Comparison of ENCODE assay signal across 10 mouse cellular contexts in the genomic region with DNA sequence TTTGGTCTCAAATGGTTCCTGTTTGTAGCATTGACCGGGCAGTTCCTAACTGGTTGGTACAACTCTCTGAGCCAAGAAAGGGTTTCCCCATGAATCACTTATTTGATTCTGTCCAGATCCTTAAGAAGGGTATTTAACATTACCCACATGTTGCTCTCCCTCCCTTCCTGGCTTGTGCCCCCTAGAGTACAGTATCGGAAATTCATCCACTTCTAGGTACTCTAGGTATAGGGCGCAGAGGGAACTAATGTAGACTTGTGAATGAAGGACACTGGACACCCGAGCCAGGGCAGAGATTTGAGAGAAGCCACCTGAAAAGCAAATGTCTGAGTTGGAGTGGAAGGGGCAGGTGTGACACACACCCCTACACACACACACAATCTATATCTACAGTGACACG. TPM values are rescaled to one million over a fixed set of nuclear protein-coding genes. Genes with fewer than 3 reads are reported as not detected.
DNase-seq lines count a peak whose midpoint lies in the region; TF ChIP-seq lines count a peak whose summit lies in the region.
"Had no signal": no experiment of that assay in that cellular context is flagged by ENCODE, and none has a peak within 500 bp of the region (broad histone marks: within the 10 kb centered on the region; RNA-seq: fewer than 3 reads in every experiment).

No protein-coding gene starts in this region.

- no peak overlapping the region for H3K4me3 ChIP-seq in heart, adult 2 months

- TF ChIP-seq EP300 in heart, adult 2 months (IDR thresholded peaks at IDR 0.05; ENCODE audit: insufficient read depth, low read depth, low read length) = no peak

- H3K9ac ChIP-seq in heart, adult 2 months (ENCODE audit: low read depth, low read length) = no peak overlapping the region

- peak; percentile 64 for TF ChIP-seq CTCF in heart, adult 2 months (IDR thresholded peaks at IDR 0.05)

- H3K4me1 ChIP-seq in heart, adult 2 months (ENCODE audit: control insufficient read depth, insufficient read depth, low read length) = peaks cover 4% of the 10 kb centered on the region

- intact Hi-C loops in heart, adult 2 months (cut with DNase I) = loop anchor here (5.0 kb wide), 1 partner anchor 191 kb away; no protein-coding TSS in a partner anchor
- intact Hi-C loops in heart, postnatal 10 days (cut with DNase I) = loop anchor here (2.0 kb wide), 1 partner anchor 564 kb away; no protein-coding TSS in a partner anchor
- intact Hi-C loops in heart, postnatal 25 days (cut with DNase I) = loop anchor here (5.0 kb wide), 1 partner anchor 191 kb away; no protein-coding TSS in a partner anchor

- no peak for DNase-seq in heart, adult 2 months
- DNase-seq in heart, postnatal 10 days = no peak
- peak; percentile 69 for DNase-seq in 3T3-L1 (ENCODE audit: low read depth, low spot score)
- peak; percentile 62 for DNase-seq in MEL-GATA-1-ER (ENCODE audit: extremely low read depth, low read depth)
- peak; percentile 43 for DNase-seq in fibroblast of lung, adult 2 months (ENCODE audit: low read depth)
- DNase-seq in spleen, postnatal 10 days (ENCODE audit: low spot score in 2 of 2) = no peak
- no peak for DNase-seq in kidney, adult 8-10 months
- no peak for DNase-seq in heart, postnatal 25 days (ENCODE audit: low spot score)

- 31% methylated on average over 5 of the region's 5 CpGs for WGBS in heart, adult 2 months

- H3K36me3 ChIP-seq in heart, adult 2 months (ENCODE audit: control insufficient read depth, insufficient read depth, low read length) = no peaks in the 10 kb centered on the region

- no peak overlapping the region for H3K27ac ChIP-seq in heart, adult 2 months

- TF ChIP-seq POLR2A in heart, adult 2 months (IDR thresholded peaks at IDR 0.05; ENCODE audit: insufficient read depth, low read depth, low read length) = no peak

- peaks cover 5% of the 10 kb centered on the region; the same call in 1 of the 2 replicates for H3K27me3 ChIP-seq in heart, adult 2 months (ENCODE audit: control insufficient read depth, insufficient read depth, low read length)

- H3K79me2 ChIP-seq in heart, adult 2 months (replicated peaks; ENCODE audit: control insufficient read depth, insufficient read depth, low read length) = no peaks in the 10 kb centered on the region

RNA-seq across cellular contexts. Expression of gene Lhx2, which starts 39.3 kb away (rescaled TPM):
- total RNA-seq in heart, adult 2 months (2021) = not detected
- polyA plus RNA-seq in heart, adult 2 months (2012; rRNA removed) = 0.06 TPM in 1 of 2 replicates, not detected in the other
- under 1 TPM in 1 of 2 experiments, not detected in 1; 0.15 TPM for total RNA-seq in heart, postnatal 10 days (2021)
- under 1 TPM in 1 of 2 experiments, not detected in 1; 0.29 TPM for total RNA-seq in heart, postnatal 25 days (2021)
- polyA plus RNA-seq: intestine, embryonic 14.5 days; lung, embryonic 16.5 days had no signal

Comparison
In these comparisons a context has a peak if more than half of its experiments do, and no peak if none do; other contexts are left out.
1. DNase-seq: peak in 3T3-L1 (single experiment), MEL-GATA-1-ER (single experiment) and fibroblast of lung, adult 2 months (single experiment); none in heart, adult 2 months (0 of 2), heart, postnatal 10 days (0 of 2), spleen, postnatal 10 days (0 of 2), kidney, adult 8-10 months (0 of 2) and heart, postnatal 25 days (single experiment).